Mouse (Mus musculus): ENCODE measurements around the gene Gm4788. TPM values are rescaled to one million over a fixed set of nuclear protein-coding genes. Genes with fewer than 3 reads are reported as not detected.
"Not testable (repeated sequence)": the region's sequence is repeated elsewhere in the genome, so short reads cannot be mapped to it uniquely, and the experiment has no call there.

The Gm4788 gene
- polyA plus RNA-seq (2015; fragmentation: Nextera tagmentation; extraction: Ambion mirVana) = 0.08 TPM in 1 of 2 replicates, not detected in the other

- no peak within 1 kb of the TSS for H3K9ac ChIP-seq
- no peak for ATAC-seq (replicated peaks)
- H3K4me1 ChIP-seq = no peaks in the 10 kb centered on the region
- H3K27ac ChIP-seq = no peak within 1 kb of the TSS
- H3K4me2 ChIP-seq = no peak within 1 kb of the TSS
- no peaks in the 10 kb centered on the region for H3K36me3 ChIP-seq (replicated peaks)
- no peaks in the 10 kb centered on the region for H3K9me3 ChIP-seq
- H3K4me3 ChIP-seq = no peak within 1 kb of the TSS
- no peaks in the 10 kb centered on the region for H3K27me3 ChIP-seq (replicated peaks)
- WGBS = 95% methylated on average over 1 of the region's 1 CpGs
Measured at GRCm38 (mm10) chr1:139781143-139781542, at the start of gene Gm4788. Gm4788 (minus strand) TSS chr1:139781243.

GRCm38 (mm10) chr1:139808594-139808993 is 27.6 kb upstream of the Gm4788 start:
- no peak overlapping the region for H3K4me2 ChIP-seq
- no peaks in the 10 kb centered on the region for H3K4me1 ChIP-seq
- H3K27ac ChIP-seq = no peak overlapping the region
- no peaks in the 10 kb centered on the region for H3K9me3 ChIP-seq
- H3K4me3 ChIP-seq = no peak overlapping the region
- H3K36me3 ChIP-seq (replicated peaks) = no peaks in the 10 kb centered on the region
- ATAC-seq (replicated peaks) = no peak
- H3K27me3 ChIP-seq (replicated peaks) = no peaks in the 10 kb centered on the region
- no peak overlapping the region for H3K9ac ChIP-seq

- not testable (repeated sequence) for H3K27me3 ChIP-seq (replicated peaks); ATAC-seq (replicated peaks); H3K9me3 ChIP-seq; H3K36me3 ChIP-seq (replicated peaks); H3K27ac ChIP-seq; H3K4me1 ChIP-seq; H3K9ac ChIP-seq; H3K4me2 ChIP-seq; H3K4me3 ChIP-seq
- 91% methylated on average over 3 of the region's 3 CpGs for WGBS
Measured at GRCm38 (mm10) chr1:139769913-139770312, 11.1 kb downstream of the Gm4788 start.

- H3K36me3 ChIP-seq (replicated peaks); H3K4me1 ChIP-seq; H3K4me3 ChIP-seq; H3K4me2 ChIP-seq; ATAC-seq (replicated peaks); H3K9me3 ChIP-seq; H3K27ac ChIP-seq; H3K9ac ChIP-seq; H3K27me3 ChIP-seq (replicated peaks): not testable (repeated sequence)
- WGBS = 96% methylated on average over 16 of the region's 22 CpGs
Measured at GRCm38 (mm10) chr1:139716681-139717080, 64.4 kb downstream of the Gm4788 start.

DNA sequence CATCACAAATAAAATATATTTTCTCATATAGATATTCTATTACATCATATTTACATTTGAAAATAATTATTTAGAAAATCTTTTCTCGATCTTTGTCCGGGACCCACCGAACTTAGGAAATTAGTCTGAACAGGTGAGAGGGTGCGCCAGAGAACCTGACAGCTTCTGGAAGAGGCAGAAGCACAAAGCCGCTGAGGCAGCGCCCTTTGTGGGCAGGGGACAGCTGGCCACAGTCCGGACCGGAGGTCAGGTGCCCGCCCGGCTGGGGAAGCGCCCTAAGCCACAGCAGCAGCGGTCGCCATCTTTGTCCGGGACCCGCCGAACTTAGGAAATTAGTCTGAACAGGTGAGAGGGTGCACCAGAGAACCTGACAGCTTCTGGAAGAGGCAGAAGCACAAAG is 64.8 kb downstream of the Gm4788 start:
- not testable (repeated sequence) for ATAC-seq (replicated peaks); H3K9me3 ChIP-seq
- WGBS = 90% methylated on average over 9 of the region's 16 CpGs

DNA sequence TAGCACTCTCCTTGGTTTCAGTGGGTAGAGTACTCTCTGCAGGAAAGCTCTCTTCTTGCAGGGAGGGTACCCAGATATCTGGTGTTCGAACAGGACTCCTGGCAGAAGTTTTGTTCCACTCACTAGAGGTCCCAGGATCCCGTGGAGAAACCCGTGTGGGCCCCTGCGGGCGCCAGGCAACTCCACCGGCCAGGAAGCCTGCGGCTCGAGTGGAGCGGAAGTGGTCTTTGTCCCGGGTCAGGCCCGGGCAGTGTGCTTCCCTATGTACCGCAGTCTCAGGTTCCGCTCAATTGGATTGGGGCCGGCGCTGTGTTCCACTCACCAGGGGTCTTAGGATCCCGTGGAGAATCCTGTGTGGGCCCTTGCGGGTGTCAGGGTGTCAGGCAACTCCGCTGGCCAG is 131.1 kb downstream of the Gm4788 start:
- WGBS = 91% methylated on average over 18 of the region's 18 CpGs
- not testable (repeated sequence) for H3K9ac ChIP-seq; H3K36me3 ChIP-seq (replicated peaks); H3K4me2 ChIP-seq; H3K27me3 ChIP-seq (replicated peaks); H3K4me1 ChIP-seq; H3K27ac ChIP-seq; H3K9me3 ChIP-seq; ATAC-seq (replicated peaks); H3K4me3 ChIP-seq

More for the DNA sequence above, 64.8 kb downstream of the Gm4788 start:
- not testable (repeated sequence) for H3K4me2 ChIP-seq; H3K4me3 ChIP-seq; H3K27me3 ChIP-seq (replicated peaks); H3K9ac ChIP-seq; H3K4me1 ChIP-seq; H3K36me3 ChIP-seq (replicated peaks); H3K27ac ChIP-seq

Other genes with a start within 250 kb of the Gm4788 start
- not detected in 2 replicates for gene Cfhr1, start 221.0 kb downstream of the Gm4788 start, polyA plus RNA-seq (2015; fragmentation: Nextera tagmentation; extraction: Ambion mirVana)
- not detected in 2 replicates for gene Cfhr2, start 77.5 kb upstream of the Gm4788 start, polyA plus RNA-seq (2015; fragmentation: Nextera tagmentation; extraction: Ambion mirVana)